21 mouse cellular contexts compared by ENCODE assay signal in genomic region chr5:22340991-22341390, GRCm38 (mm10). TPM values are rescaled to one million over a fixed set of nuclear protein-coding genes. Genes with fewer than 3 reads are reported as not detected.
DNase-seq lines count a peak whose midpoint lies in the region; ATAC-seq and TF ChIP-seq lines count a peak whose summit lies in the region.
"Had no signal": no experiment of that assay in that cellular context is flagged by ENCODE, and none has a peak within 500 bp of the region (broad histone marks: within the 10 kb centered on the region; RNA-seq: fewer than 3 reads in every experiment).

No protein-coding gene starts in this region.

- DNase-seq in cerebellum, adult 2 months, result peak; percentile 50 to 54
- DNase-seq in cerebellum, postnatal 36 days, result no peak
- DNase-seq in hindbrain, embryonic 10.5 days (ENCODE audit: low spot score), result no peak
- no peak for DNase-seq in midbrain, embryonic 10.5 days (ENCODE audit: low spot score)
- no peak for DNase-seq in urinary bladder, postnatal 36 days (ENCODE audit: low spot score in 2 of 2)
- no peak for DNase-seq in lung, postnatal 4 days
- DNase-seq: adrenal gland, postnatal 25 days; gastrocnemius, adult 2 months; kidney, postnatal 36 days; layer of hippocampus, postnatal 36 days; right cerebral cortex, postnatal 25 days; spleen, adult 18-20 months had no signal

- H3K9me3 ChIP-seq in hindbrain, embryonic 16.5 days (ENCODE audit: control insufficient read depth, low read length), result no peaks in the 10 kb centered on the region
- H3K9me3 ChIP-seq in hindbrain, embryonic 10.5 days, result no peaks in the 10 kb centered on the region
- H3K9me3 ChIP-seq in midbrain, embryonic 16.5 days (replicated peaks; ENCODE audit: control insufficient read depth, low read length, poor library complexity, severe bottlenecking), result no peaks in the 10 kb centered on the region
- H3K9me3 ChIP-seq in midbrain, embryonic 10.5 days (replicated peaks), result no peaks in the 10 kb centered on the region
- H3K9me3 ChIP-seq: forebrain, embryonic 13.5 days; heart, embryonic 10.5 days; kidney, embryonic 15.5 days had no signal

- peak overlapping the region; percentile 69 for H3K4me3 ChIP-seq in cerebellum, adult 2 months (replicated peaks; ENCODE audit: insufficient read depth, low read depth, low read length)
- no peak overlapping the region for H3K4me3 ChIP-seq in hindbrain, embryonic 16.5 days (ENCODE audit: low read length)
- no peak overlapping the region for H3K4me3 ChIP-seq in hindbrain, embryonic 10.5 days
- no peak overlapping the region for H3K4me3 ChIP-seq in midbrain, embryonic 16.5 days (ENCODE audit: low read depth, low read length)
- no peak overlapping the region for H3K4me3 ChIP-seq in midbrain, embryonic 10.5 days
- H3K4me3 ChIP-seq: forebrain, embryonic 13.5 days; gastrocnemius, adult 2 months; heart, embryonic 10.5 days; kidney, embryonic 15.5 days; myocyte had no signal

- WGBS in cerebellum, adult 2 months, result 11% methylated on average over 8 of the region's 8 CpGs
- WGBS in hindbrain, embryonic 16.5 days, result 88% methylated on average over 8 of the region's 8 CpGs
- WGBS in hindbrain, embryonic 10.5 days, result 86% methylated on average over 8 of the region's 8 CpGs
- 86% methylated on average over 8 of the region's 8 CpGs for WGBS in midbrain, embryonic 16.5 days
- 91% methylated on average over 8 of the region's 8 CpGs for WGBS in midbrain, embryonic 10.5 days

- H3K4me2 ChIP-seq in hindbrain, embryonic 16.5 days (ENCODE audit: low read length), result peak overlapping the region; percentile 19; the same call in 1 of the 2 replicates
- peak overlapping the region; percentile 21; the same call in 1 of the 2 replicates for H3K4me2 ChIP-seq in midbrain, embryonic 16.5 days (ENCODE audit: low read length)
- H3K4me2 ChIP-seq: forebrain, embryonic 13.5 days; kidney, embryonic 15.5 days had no signal

- no peaks in the 10 kb centered on the region for H3K36me3 ChIP-seq in hindbrain, embryonic 16.5 days (ENCODE audit: control insufficient read depth, insufficient read depth, low read length)
- no peaks in the 10 kb centered on the region for H3K36me3 ChIP-seq in hindbrain, embryonic 10.5 days
- H3K36me3 ChIP-seq in midbrain, embryonic 16.5 days (ENCODE audit: control insufficient read depth, insufficient read depth, low read length), result no peaks in the 10 kb centered on the region
- H3K36me3 ChIP-seq in midbrain, embryonic 10.5 days, result no peaks in the 10 kb centered on the region
- H3K36me3 ChIP-seq: heart, embryonic 10.5 days; kidney, embryonic 15.5 days; liver, embryonic 15.5 days had no signal

- H3K4me1 ChIP-seq in cerebellum, adult 2 months (ENCODE audit: control insufficient read depth, insufficient read depth, low read length), result peaks cover 11% of the 10 kb centered on the region; the same call in 1 of the 2 replicates
- peaks cover 9% of the 10 kb centered on the region for H3K4me1 ChIP-seq in hindbrain, embryonic 16.5 days (ENCODE audit: control insufficient read depth, insufficient read depth, low read depth, low read length)
- H3K4me1 ChIP-seq in hindbrain, embryonic 10.5 days (replicated peaks), result peaks cover 28% of the 10 kb centered on the region
- H3K4me1 ChIP-seq in midbrain, embryonic 16.5 days (ENCODE audit: control insufficient read depth, insufficient read depth, low read length), result peaks cover 17% of the 10 kb centered on the region
- H3K4me1 ChIP-seq in midbrain, embryonic 10.5 days, result peaks cover 28% of the 10 kb centered on the region

- peak overlapping the region; percentile 74; the same call in 1 of the 2 replicates for H3K27ac ChIP-seq in cerebellum, adult 2 months (ENCODE audit: insufficient read depth, low read length)
- H3K27ac ChIP-seq in hindbrain, embryonic 16.5 days (ENCODE audit: low read depth, low read length), result no peak overlapping the region
- no peak overlapping the region for H3K27ac ChIP-seq in hindbrain, embryonic 10.5 days
- H3K27ac ChIP-seq in midbrain, embryonic 16.5 days (ENCODE audit: low read length), result no peak overlapping the region
- no peak overlapping the region for H3K27ac ChIP-seq in midbrain, embryonic 10.5 days (replicated peaks)
- H3K27ac ChIP-seq: forebrain, embryonic 13.5 days; gastrocnemius, adult 2 months; heart, embryonic 10.5 days; kidney, embryonic 15.5 days; liver, embryonic 15.5 days; macrophage had no signal

- no peak for ATAC-seq in hindbrain, embryonic 16.5 days
- ATAC-seq in midbrain, embryonic 16.5 days, result no peak
- ATAC-seq: forebrain, embryonic 13.5 days; intestine, postnatal 0 days had no signal

- TF ChIP-seq CTCF in cerebellum, adult 2 months (IDR thresholded peaks at IDR 0.05; ENCODE audit: borderline replicate concordance, insufficient read depth, low read depth, low read length), result no peak

- no peaks in the 10 kb centered on the region for H3K27me3 ChIP-seq in cerebellum, adult 2 months (ENCODE audit: control insufficient read depth, insufficient read depth, low read length)
- H3K27me3 ChIP-seq in hindbrain, embryonic 16.5 days (replicated peaks; ENCODE audit: control insufficient read depth, insufficient read depth, low read length), result no peaks in the 10 kb centered on the region; the same call in 1 of the 2 replicates
- peaks cover 59% of the 10 kb centered on the region for H3K27me3 ChIP-seq in hindbrain, embryonic 10.5 days (ENCODE audit: insufficient read depth, poor library complexity, severe bottlenecking)
- no peaks in the 10 kb centered on the region; the same call in 1 of the 2 replicates for H3K27me3 ChIP-seq in midbrain, embryonic 16.5 days (ENCODE audit: control insufficient read depth, insufficient read depth, low read depth, low read length)
- H3K27me3 ChIP-seq in midbrain, embryonic 10.5 days (ENCODE audit: low read depth, poor library complexity, severe bottlenecking), result peaks cover 59% of the 10 kb centered on the region

- H3K9ac ChIP-seq in hindbrain, embryonic 16.5 days (ENCODE audit: low read depth, low read length), result no peak overlapping the region
- no peak overlapping the region for H3K9ac ChIP-seq in midbrain, embryonic 16.5 days (ENCODE audit: low read depth, low read length)
- H3K9ac ChIP-seq: forebrain, embryonic 13.5 days; kidney, embryonic 15.5 days; liver, embryonic 15.5 days had no signal

- TF ChIP-seq POLR2A in cerebellum, adult 2 months (IDR thresholded peaks at IDR 0.05; ENCODE audit: borderline replicate concordance, insufficient read depth, low read length), result 0 out of 2 replicates have a peak, but pooled peaks have one; percentile 22

RNA-seq across cellular contexts. Expression of gene Reln, which starts 3.5 kb away (rescaled TPM):
- 184 and 204 TPM in 2 replicates for polyA plus RNA-seq in cerebellum, adult 2 months (2012; rRNA removed)
- polyA plus RNA-seq in hindbrain, embryonic 16.5 days (2015; fragmentation: Nextera tagmentation; extraction: Ambion mirVana), result 41.3 and 41.9 TPM in 2 replicates
- 2.1 and 5.5 TPM in 2 replicates for polyA plus RNA-seq in hindbrain, embryonic 10.5 days (2016; fragmentation: Nextera tagmentation; extraction: Ambion mirVana)
- polyA plus RNA-seq in midbrain, embryonic 16.5 days (2015; fragmentation: Nextera tagmentation; extraction: Ambion mirVana), result 37.8 and 39.5 TPM in 2 replicates
- 2.4 and 3.9 TPM in 2 replicates for polyA plus RNA-seq in midbrain, embryonic 10.5 days (2016; fragmentation: Nextera tagmentation; extraction: Ambion mirVana)
- polyA plus RNA-seq: macrophage had no signal

Comparison
In these comparisons a context has a peak if more than half of its experiments do, and no peak if none do; other contexts are left out.
1. DNase-seq: peak in cerebellum, adult 2 months (2 of 2); none in cerebellum, postnatal 36 days (0 of 2), hindbrain, embryonic 10.5 days (single experiment), midbrain, embryonic 10.5 days (single experiment), urinary bladder, postnatal 36 days (0 of 2) and lung, postnatal 4 days (0 of 2).